Mouse (Mus musculus): ENCODE measurements around the gene Slc6a20b. TPM values are rescaled to one million over a fixed set of nuclear protein-coding genes. Genes with fewer than 3 reads are reported as not detected.

The Slc6a20b gene
- total RNA-seq, 2 experiments from 2014 or later = 0.47 to 0.59 TPM

- intact Hi-C loops (cut with DNase I) = no loop called here
- no peak for DNase-seq (ENCODE audit: low spot score in 2 of 2)
Observed at GRCm38 (mm10) chr9:123597376-123597775, 35.0 kb downstream of the Slc6a20b start.

GRCm38 (mm10) chr9:123596910-123597309, 35.5 kb downstream of the Slc6a20b start:
- intact Hi-C loops (cut with DNase I) = no loop called here

DNA sequence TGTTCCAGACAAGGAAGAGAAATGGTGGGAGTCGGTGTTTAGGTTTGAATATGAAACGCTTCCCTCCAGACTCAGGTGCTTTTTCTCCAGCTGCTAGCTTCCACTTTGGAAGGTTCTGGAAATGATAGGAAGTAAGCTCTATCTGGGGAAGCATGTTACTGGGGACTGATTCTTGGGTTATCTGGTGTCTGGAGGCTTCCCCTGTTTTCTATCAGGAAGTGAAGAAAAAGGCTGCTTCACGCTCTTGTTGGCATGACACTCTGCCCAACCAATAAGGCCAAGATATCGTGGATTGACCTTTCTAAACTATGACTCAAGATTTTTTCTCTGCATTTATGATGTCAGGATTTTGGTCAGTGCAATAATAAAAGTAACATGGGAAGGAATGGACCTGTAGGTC, 37.2 kb downstream of the Slc6a20b start:
- DNase-seq (ENCODE audit: low spot score in 2 of 2) = no peak
- intact Hi-C loops (cut with DNase I) = no loop called here

More at GRCm38 (mm10) chr9:123596910-123597309, 35.5 kb downstream of the Slc6a20b start:
- DNase-seq (ENCODE audit: low spot score in 2 of 2) = no peak

DNA sequence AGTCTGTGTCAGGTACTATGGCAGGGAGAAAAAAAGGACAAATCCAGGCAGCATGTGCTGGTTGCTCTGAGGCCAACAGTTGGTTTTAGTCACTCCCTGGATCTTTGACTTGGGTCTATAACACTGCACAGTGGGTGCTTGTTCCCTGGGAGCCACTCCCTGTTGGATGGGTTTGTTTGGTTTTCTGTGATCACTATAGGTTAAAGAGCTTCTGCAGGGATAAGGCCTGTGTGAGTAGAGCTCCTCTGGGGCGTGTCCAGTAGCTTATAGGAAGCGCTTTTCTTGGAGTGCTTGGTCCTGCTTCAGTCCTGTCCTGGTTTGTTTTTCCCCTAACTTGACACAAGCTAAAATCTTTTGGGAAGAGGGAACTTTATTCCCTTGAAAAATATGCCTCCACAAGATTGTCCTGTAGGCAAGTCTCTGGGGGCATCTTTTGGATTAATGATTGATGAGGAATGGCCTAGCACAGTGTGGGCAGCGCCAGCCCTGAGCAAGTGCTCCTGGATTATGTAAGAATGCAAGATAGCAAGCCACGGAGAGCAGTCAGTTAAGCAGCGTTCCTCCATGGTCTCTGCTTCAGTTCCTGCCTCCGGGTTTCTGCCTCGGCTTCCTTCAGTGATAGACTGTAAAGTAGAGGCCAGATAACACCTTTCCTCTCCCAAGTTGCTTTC, 43.0 kb downstream of the Slc6a20b start:
- intact Hi-C loops (cut with DNase I) = no loop called here
- no peak for DNase-seq (ENCODE audit: low spot score in 2 of 2)

- intact Hi-C loops (cut with DNase I) = no loop called here
- DNase-seq (ENCODE audit: low spot score in 2 of 2) = no peak
Observed at GRCm38 (mm10) chr9:123577360-123578192, 54.8 kb downstream of the Slc6a20b start.

DNA sequence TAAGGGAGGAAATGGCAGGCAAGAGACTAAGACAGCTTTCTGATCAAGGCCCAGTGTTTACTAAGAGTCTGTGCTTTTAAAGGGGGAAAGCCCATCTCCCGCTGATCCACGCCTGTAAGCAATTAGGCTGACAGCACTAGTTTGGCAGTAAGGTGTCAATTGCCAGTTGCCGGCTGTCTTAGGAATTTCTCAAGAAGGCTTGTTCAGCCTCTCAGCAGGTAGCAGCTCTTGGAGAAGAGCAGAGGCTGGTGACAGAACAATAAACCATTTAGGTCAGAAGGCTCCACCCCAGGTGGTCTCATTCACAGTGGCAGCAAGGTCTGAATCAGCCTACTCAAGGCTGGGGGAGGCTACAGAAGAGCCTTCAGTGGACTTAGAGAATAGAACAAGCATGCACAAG, 77.8 kb downstream of the Slc6a20b start:
- no peak for DNase-seq (ENCODE audit: low spot score in 2 of 2)
- intact Hi-C loops (cut with DNase I) = no loop called here

Other genes with a start within 250 kb of the Slc6a20b start
- gene Limd1, start 153.9 kb downstream of the Slc6a20b start, total RNA-seq (2021) = 1 to 10 TPM; 8.1 to 8.9 TPM
- gene Sacm1l, start 102.8 kb downstream of the Slc6a20b start, total RNA-seq (2021) = 10 to 100 TPM; 46.9 to 53.5 TPM
- gene Ccr9, start 45.9 kb upstream of the Slc6a20b start, total RNA-seq (2021) = under 1 TPM; 0.09 to 0.30 TPM
- 10 to 100 TPM; 20.8 TPM for gene Slc6a20a, start 46.3 kb upstream of the Slc6a20b start, total RNA-seq (2021)
- 10 to 100 TPM; 68.6 to 77.3 TPM for gene Lztfl1, start 85.1 kb upstream of the Slc6a20b start, total RNA-seq (2021)
- gene Cxcr6, start 173.9 kb upstream of the Slc6a20b start, total RNA-seq (2021) = not detected
- gene Fyco1, start 219.3 kb upstream of the Slc6a20b start, total RNA-seq (2021) = 10 to 100 TPM; 22.3 to 25.2 TPM
- gene Xcr1, start 229.5 kb upstream of the Slc6a20b start, total RNA-seq (2021) = not detected